Mouse (Mus musculus) heart, adult 9 months (tissue): ENCODE results near the gene Eipr1.
"Not testable (repeated sequence)": the region's sequence is repeated elsewhere in the genome, so short reads cannot be mapped to it uniquely, and the experiment has no call there.

Experiments used
- DNase-seq, 2 experiments: peaks; one replicate each; pipeline ENCODE4 v3.0.0; 2022; ENCODE audit warnings: low spot score in 2 of 2

Gene Eipr1

GRCm38 (mm10) chr12:28887712-28888111, 136.1 kb downstream of the Eipr1 start:
- DNase-seq: no peak

GRCm38 (mm10) chr12:28889068-28889674, 137.6 kb downstream of the Eipr1 start:
- DNase-seq: no peak

GRCm38 (mm10) chr12:28891523-28891922, 139.9 kb downstream of the Eipr1 start:
- no peak for DNase-seq

- no peak for DNase-seq
These were observed 145.0 kb downstream of the Eipr1 start for GRCm38 (mm10) chr12:28896577-28896976.

GRCm38 (mm10) chr12:28898307-28898706, 146.7 kb downstream of the Eipr1 start:
- DNase-seq: no peak

- DNase-seq: no peak
These were observed 148.1 kb downstream of the Eipr1 start for GRCm38 (mm10) chr12:28899696-28900095.

GRCm38 (mm10) chr12:28900341-28900740, 148.7 kb downstream of the Eipr1 start:
- no peak for DNase-seq

GRCm38 (mm10) chr12:28902132-28902531, 150.5 kb downstream of the Eipr1 start:
- no peak for DNase-seq

- DNase-seq: no peak
These were observed 151.5 kb downstream of the Eipr1 start for GRCm38 (mm10) chr12:28903082-28903481.

GRCm38 (mm10) chr12:28905486-28905885, 153.9 kb downstream of the Eipr1 start:
- DNase-seq: no peak

GRCm38 (mm10) chr12:28906016-28906415, 154.4 kb downstream of the Eipr1 start:
- DNase-seq: no peak

- no peak for DNase-seq
These were observed 155.2 kb downstream of the Eipr1 start for GRCm38 (mm10) chr12:28906809-28907297.

- no peak for DNase-seq
These were observed 156.2 kb downstream of the Eipr1 start for GRCm38 (mm10) chr12:28907814-28908213.

GRCm38 (mm10) chr12:28909851-28910250, 158.2 kb downstream of the Eipr1 start:
- DNase-seq: no peak

GRCm38 (mm10) chr12:28910568-28910967, 159.0 kb downstream of the Eipr1 start:
- DNase-seq: no peak

- DNase-seq: no peak
These were observed 160.8 kb downstream of the Eipr1 start for GRCm38 (mm10) chr12:28912351-28912936.

- no peak for DNase-seq
These were observed 161.5 kb downstream of the Eipr1 start for GRCm38 (mm10) chr12:28913099-28913498.

GRCm38 (mm10) chr12:28914056-28914455, 162.5 kb downstream of the Eipr1 start:
- not testable (repeated sequence) for DNase-seq
